8 mouse cellular contexts compared by ENCODE assay signal in genomic region chr15:27681419-27682187, GRCm38 (mm10). TPM values are rescaled to one million over a fixed set of nuclear protein-coding genes. Genes with fewer than 3 reads are reported as not detected.
DNase-seq lines count a peak whose midpoint lies in the region; ATAC-seq and TF ChIP-seq lines count a peak whose summit lies in the region.

Gene Otulinl, minus strand, starts transcription at chr15:27681579.

- H3K36me3 ChIP-seq in lung, embryonic 14.5 days (ENCODE audit: insufficient read depth) = no peaks in the 10 kb centered on the region

- peak within 1 kb of the TSS; percentile 90 for H3K4me2 ChIP-seq in lung, embryonic 14.5 days

- no peaks in the 10 kb centered on the region for H3K27me3 ChIP-seq in lung, embryonic 14.5 days (ENCODE audit: insufficient read depth, low read length)

- peak within 1 kb of the TSS; percentile 69 for H3K4me3 ChIP-seq in lung, embryonic 14.5 days (ENCODE audit: low read depth, low read length)

- H3K9ac ChIP-seq in lung, embryonic 14.5 days = peak within 1 kb of the TSS; percentile 62

- H3K9me3 ChIP-seq in lung, embryonic 14.5 days (ENCODE audit: low read depth, low read length) = no peaks in the 10 kb centered on the region

- H3K4me1 ChIP-seq in lung, embryonic 14.5 days (ENCODE audit: insufficient read depth) = no peaks in the 10 kb centered on the region

- H3K27ac ChIP-seq in lung, embryonic 14.5 days (ENCODE audit: low read depth) = 0 out of 2 replicates have a peak within 1 kb of the TSS, but pooled peaks have one; percentile 24

- peak; percentile 99 for ATAC-seq in hematopoietic stem cell, adult 5-6 weeks (replicated peaks in 1 of 2; ENCODE audit: insufficient read depth in 1 of 2, low FRiP score in 2 of 2, low TSS enrichment in 1 of 2, low read depth in 1 of 2, poor library complexity in 2 of 2, severe bottlenecking in 2 of 2)
- peak; percentile 99 for ATAC-seq in lung, embryonic 14.5 days (ENCODE audit: insufficient read depth)
- ATAC-seq in neutrophil, adult 5-6 weeks (ENCODE audit: extremely low read depth, insufficient number of reproducible peaks, low FRiP score, poor library complexity, severe bottlenecking) = peak; percentile 98

- DNase-seq in MN1 (ENCODE audit: low spot score) = peak; percentile 93
- DNase-seq in cerebellum, adult 8-10 months = peak; percentile 98
- DNase-seq in forelimb bud, embryonic 11.5 days (ENCODE audit: low read depth, low spot score) = peak; percentile 90
- peak; percentile 89 to 96 for DNase-seq in layer of hippocampus, adult 8-10 months (ENCODE audit: low spot score in 2 of 2)
- peak; percentile 97 for DNase-seq in lung, embryonic 14.5 days
- peak; percentile 89 for DNase-seq in testis, postnatal 14 days (ENCODE audit: low spot score)

- under 1% methylated on average over 59 of the region's 59 CpGs for WGBS in lung, embryonic 14.5 days

- no peak for TF ChIP-seq CTCF in lung, embryonic 14.5 days (IDR thresholded peaks at IDR 0.05; ENCODE audit: low read depth)

RNA-seq across cellular contexts. Expression of gene Otulinl, which starts in this region (rescaled TPM):
- 22.3 and 38.6 TPM in 2 replicates for total RNA-seq in hematopoietic stem cell, adult 5-6 weeks (2017)
- total RNA-seq in layer of hippocampus, adult 8-10 months (2022) = 10 to 100 TPM; 25.3 to 35.0 (median 33.1) TPM
- polyA plus RNA-seq in lung, embryonic 14.5 days (2014; fragmentation: Nextera tagmentation; extraction: Ambion mirVana) = 15.6 and 15.8 TPM in 2 replicates
- total RNA-seq in neutrophil, adult 5-6 weeks (2017) = 31.5 and 44.2 TPM in 2 replicates

Comparison
In these comparisons a context has a peak if more than half of its experiments do, and no peak if none do; other contexts are left out.
1. Peak in every context shown above with its lines: DNase-seq, ATAC-seq, H3K4me3 ChIP-seq and H3K27ac ChIP-seq.